Mouse (Mus musculus): ENCODE results near the gene Tln1.

GRCm38 (mm10) chr4:43530581-43530980, 31.9 kb downstream of the Tln1 start:
- TF ChIP-seq E2F4 (IDR thresholded peaks at IDR 0.05; ENCODE audit: insufficient replicate concordance, low read depth, low read length) (no peak), JUND (conservative IDR thresholded peaks at IDR 0.05; ENCODE audit: low read depth, low read length) (no peak), USF1 (IDR thresholded peaks at IDR 0.05; ENCODE audit: low read depth, low read length) (no peak), USF2 (conservative IDR thresholded peaks at IDR 0.05; ENCODE audit: low read depth, low read length) (no peak), JUN (IDR thresholded peaks at IDR 0.05; ENCODE audit: insufficient read depth, low read depth, low read length) (no peak), MAZ (IDR thresholded peaks at IDR 0.05; ENCODE audit: low read depth, low read length) (no peak), UBTF (IDR thresholded peaks at IDR 0.05; ENCODE audit: low read depth, low read length) (no peak), CTCF (conservative IDR thresholded peaks at IDR 0.05 in 1 of 2, IDR thresholded peaks at IDR 0.05 in 1 of 2; ENCODE audit: low read depth in 2 of 2, low read length in 2 of 2) (peak; percentile 84 to 85)
